Mouse (Mus musculus) bone marrow macrophage, adult 2 months (primary cell): ENCODE measurements at regions not wholly inside any gene's neighbourhood (a gene's known extent, or its start where the extent isn't known, plus 50 kb on each side); places are given as distances from the start of the nearest gene placed in this dataset.

ENCODE experiments used
- H3K27ac ChIP-seq: 2 replicates; pipeline ENCODE4 v1.5.1; 2012; ENCODE audit warnings: low read depth, low read length; ENCODE audit not compliant: insufficient read depth
- H3K4me1 ChIP-seq: 2 replicates; pipeline ENCODE4 v1.6.1; 2012; ENCODE audit warnings: low read length; ENCODE audit not compliant: control insufficient read depth, insufficient read depth
- H3K4me3 ChIP-seq: 2 replicates; pipeline ENCODE4 v1.5.1; 2012; ENCODE audit warnings: mild to moderate bottlenecking, low read length, moderate library complexity; ENCODE audit not compliant: insufficient read depth
- CTCF ChIP-seq: IDR thresholded peaks from 2 replicates; pipeline ENCODE4 v1.5.1; 2012; ENCODE audit warnings: low read depth, mild to moderate bottlenecking, low read length, moderate library complexity
- POLR2A ChIP-seq: IDR thresholded peaks from 2 replicates; pipeline ENCODE4 v1.6.1; 2012; ENCODE audit warnings: mild to moderate bottlenecking, low read depth, low read length, borderline replicate concordance

DNA sequence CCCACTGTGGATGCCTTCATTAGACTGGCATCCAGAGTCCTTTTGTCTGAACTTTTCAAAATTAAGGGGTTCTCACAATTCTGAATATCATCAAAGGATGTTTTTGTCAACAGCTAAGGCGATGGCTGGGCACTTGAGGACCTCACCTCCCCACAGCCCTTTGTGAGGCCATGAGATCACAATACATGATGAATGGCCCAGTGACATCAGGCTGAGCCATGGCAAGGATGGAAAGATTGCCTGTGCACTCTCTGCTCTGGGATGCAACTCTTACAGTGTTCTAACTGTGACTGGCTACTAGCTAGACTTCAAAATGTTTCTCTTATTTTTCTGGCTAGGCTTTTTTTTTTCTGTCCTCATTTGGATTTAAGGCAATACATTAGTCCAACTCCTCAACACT lies 304.8 kb downstream of the Tbc1d1 start:
- Histone ChIP-seq H3K27ac (no peak overlapping the region), H3K4me1 (peaks cover 3% of the 10 kb centered on the region; the same call in 1 of the 2 replicates), H3K4me3 (no peak overlapping the region)
- TF ChIP-seq CTCF (no peak), POLR2A (no peak)

GRCm38 (mm10) chr5:64461592-64461991 lies 305.5 kb downstream of the Tbc1d1 start:
- H3K4me1 ChIP-seq = peaks cover 3% of the 10 kb centered on the region; the same call in 1 of the 2 replicates
- no peak overlapping the region for H3K27ac ChIP-seq
- TF ChIP-seq POLR2A = no peak
- TF ChIP-seq CTCF = no peak
- no peak overlapping the region for H3K4me3 ChIP-seq

DNA sequence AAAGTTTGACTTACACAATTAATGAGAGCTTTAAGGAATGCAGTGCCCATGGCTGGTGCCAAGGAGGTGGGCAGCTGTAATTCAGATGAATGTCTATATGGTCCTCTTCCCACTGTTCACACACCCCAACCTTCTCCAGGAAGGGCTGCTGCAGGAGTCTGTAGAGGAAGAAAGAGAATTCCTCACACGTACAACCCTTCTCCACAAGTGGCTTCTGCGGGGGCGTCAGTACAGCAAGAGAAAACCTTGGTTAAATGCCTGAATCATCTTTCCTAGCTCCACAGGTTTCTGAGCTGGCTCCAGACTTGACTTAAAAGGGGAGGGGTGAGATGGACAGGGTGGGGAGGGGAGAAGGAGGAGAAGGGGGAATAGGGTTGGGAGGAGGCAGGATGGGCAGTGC lies 306.3 kb downstream of the Tbc1d1 start:
- Histone ChIP-seq H3K4me3 (no peak overlapping the region), H3K27ac (no peak overlapping the region), H3K4me1 (peaks cover 3% of the 10 kb centered on the region; the same call in 1 of the 2 replicates)
- no peak for TF ChIP-seq POLR2A
- TF ChIP-seq CTCF = no peak

- TF ChIP-seq POLR2A (no peak), CTCF (no peak)
- H3K27ac ChIP-seq = no peak overlapping the region
- no peak overlapping the region for H3K4me3 ChIP-seq
- H3K4me1 ChIP-seq = peaks cover 3% of the 10 kb centered on the region; the same call in 1 of the 2 replicates
Observed at GRCm38 (mm10) chr5:64463570-64463969, 307.5 kb downstream of the Tbc1d1 start.

- no peak overlapping the region for H3K27ac ChIP-seq
- no peak for TF ChIP-seq POLR2A
- TF ChIP-seq CTCF = no peak
Observed at GRCm38 (mm10) chr5:64466320-64466719, 310.2 kb downstream of the Tbc1d1 start.

GRCm38 (mm10) chr5:64467856-64468255 lies 311.8 kb downstream of the Tbc1d1 start:
- TF ChIP-seq CTCF = no peak
- no peak for TF ChIP-seq POLR2A
- Histone ChIP-seq H3K4me3 (no peak overlapping the region), H3K27ac (no peak overlapping the region), H3K4me1 (peaks cover 3% of the 10 kb centered on the region; the same call in 1 of the 2 replicates)

More at GRCm38 (mm10) chr5:64466320-64466719, 310.2 kb downstream of the Tbc1d1 start:
- Histone ChIP-seq H3K4me3 (no peak overlapping the region), H3K4me1 (peaks cover 3% of the 10 kb centered on the region; the same call in 1 of the 2 replicates)

- Histone ChIP-seq H3K4me1 (peaks cover 3% of the 10 kb centered on the region; the same call in 1 of the 2 replicates), H3K27ac (no peak overlapping the region), H3K4me3 (no peak overlapping the region)
- no peak for TF ChIP-seq POLR2A
- no peak for TF ChIP-seq CTCF
Observed at GRCm38 (mm10) chr5:64468307-64468706, 312.2 kb downstream of the Tbc1d1 start.

GRCm38 (mm10) chr5:64472008-64472407 lies 315.9 kb downstream of the Tbc1d1 start:
- no peak overlapping the region for H3K27ac ChIP-seq
- TF ChIP-seq POLR2A (no peak), CTCF (no peak)
- H3K4me1 ChIP-seq = no peaks in the 10 kb centered on the region
- no peak overlapping the region for H3K4me3 ChIP-seq

DNA sequence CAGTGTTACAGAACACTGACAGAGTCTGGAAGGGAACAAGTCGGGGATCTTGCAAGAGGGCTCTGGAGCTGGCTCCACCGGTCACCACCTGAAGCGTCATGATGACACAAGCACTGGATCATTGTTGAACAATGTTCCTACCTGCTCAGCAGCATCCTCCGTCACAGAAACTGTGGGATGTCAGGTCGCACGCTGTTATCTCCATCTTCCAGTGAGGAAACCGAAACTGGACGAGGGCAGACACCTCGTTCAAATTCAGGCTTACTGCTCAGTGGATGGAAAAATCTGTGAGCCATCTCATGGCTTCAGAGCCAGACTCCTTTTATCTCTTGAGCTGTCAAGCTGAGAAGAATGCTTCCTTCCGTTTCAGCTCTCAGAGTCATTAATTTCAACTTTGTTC lies 316.3 kb downstream of the Tbc1d1 start:
- Histone ChIP-seq H3K4me3 (no peak overlapping the region), H3K4me1 (no peaks in the 10 kb centered on the region), H3K27ac (no peak overlapping the region)
- TF ChIP-seq POLR2A (no peak), CTCF (no peak)

- Histone ChIP-seq H3K27ac (no peak overlapping the region), H3K4me3 (no peak overlapping the region), H3K4me1 (no peaks in the 10 kb centered on the region)
- TF ChIP-seq POLR2A = no peak
- TF ChIP-seq CTCF = no peak
Observed at GRCm38 (mm10) chr5:64474868-64475267, 318.8 kb downstream of the Tbc1d1 start.

- no peak for TF ChIP-seq POLR2A
- TF ChIP-seq CTCF = no peak
- Histone ChIP-seq H3K4me1 (no peaks in the 10 kb centered on the region), H3K27ac (no peak overlapping the region), H3K4me3 (no peak overlapping the region)
Observed at GRCm38 (mm10) chr5:64475736-64476519, 319.8 kb downstream of the Tbc1d1 start.
